Mouse (Mus musculus) gastrocnemius, postnatal 4 days (tissue): Measurements from ENCODE around the gene 4430402I18Rik. TPM values are rescaled to one million over a fixed set of nuclear protein-coding genes. Genes with fewer than 3 reads are reported as not detected.

Experiments
- DNase-seq, 2 experiments: peaks; one replicate each; pipeline ENCODE4 v3.0.0; 2021 to 2022; ENCODE audit warnings: low spot score in 2 of 2, mixed read lengths in 2 of 2
- total RNA-seq, 2 experiments: library from RNA; stranded (reverse); gene quantifications; 2 replicates each; pipeline ENCODE4 v1.2.3; 2021

Gene 4430402I18Rik
- total RNA-seq, 2 experiments from 2014 or later = 4.4 to 8.6 TPM

GRCm38 (mm10) chr19:28902806-28903205, 64.8 kb downstream of the 4430402I18Rik start:
- DNase-seq = no peak

- DNase-seq = no peak
Observed at GRCm38 (mm10) chr19:28902111-28902510, 65.5 kb downstream of the 4430402I18Rik start.

DNA sequence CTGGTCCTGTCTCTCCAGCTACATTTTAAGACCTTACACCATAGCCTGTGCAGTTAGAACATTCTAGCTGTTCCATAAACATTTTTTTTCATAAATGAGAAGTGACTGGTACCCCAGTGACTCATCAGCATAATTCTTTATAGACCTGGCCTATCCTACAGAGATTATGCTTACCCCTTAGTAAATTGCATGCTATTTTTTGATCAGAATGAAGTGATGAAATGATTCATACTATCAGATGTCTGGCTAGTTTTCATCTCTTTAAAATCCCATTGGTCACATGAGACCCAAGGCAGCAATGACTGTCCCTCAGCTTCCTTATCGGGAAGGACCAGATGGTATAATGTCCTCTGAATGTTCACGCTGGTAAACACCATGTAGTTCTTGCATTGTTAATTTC, 66.8 kb downstream of the 4430402I18Rik start:
- DNase-seq = no peak

- no peak for DNase-seq
Observed at GRCm38 (mm10) chr19:28897497-28897896, 70.1 kb downstream of the 4430402I18Rik start.

DNA sequence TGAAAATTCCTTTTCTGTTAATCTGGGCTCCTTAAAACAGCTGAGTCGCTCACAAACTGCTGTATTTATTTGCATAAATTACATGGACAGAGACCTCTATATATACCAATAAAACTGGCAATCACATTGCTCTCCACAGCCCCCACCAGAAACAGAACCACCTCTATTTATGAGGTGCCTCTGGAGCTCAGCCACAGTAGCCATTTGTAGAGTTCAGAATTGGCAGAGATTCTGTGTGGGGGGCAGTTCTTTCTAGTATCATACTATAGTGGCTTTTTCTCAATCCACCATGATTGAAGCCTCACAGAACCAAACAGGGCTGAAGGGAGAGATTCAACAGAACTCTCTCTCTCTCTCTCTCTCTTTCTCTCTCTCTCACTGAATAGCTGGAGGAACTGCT, 71.0 kb downstream of the 4430402I18Rik start:
- DNase-seq = no peak

- no peak for DNase-seq
Observed at GRCm38 (mm10) chr19:28891864-28892263, 75.7 kb downstream of the 4430402I18Rik start.

- no peak for DNase-seq
Observed at GRCm38 (mm10) chr19:28891238-28891637, 76.4 kb downstream of the 4430402I18Rik start.

DNA sequence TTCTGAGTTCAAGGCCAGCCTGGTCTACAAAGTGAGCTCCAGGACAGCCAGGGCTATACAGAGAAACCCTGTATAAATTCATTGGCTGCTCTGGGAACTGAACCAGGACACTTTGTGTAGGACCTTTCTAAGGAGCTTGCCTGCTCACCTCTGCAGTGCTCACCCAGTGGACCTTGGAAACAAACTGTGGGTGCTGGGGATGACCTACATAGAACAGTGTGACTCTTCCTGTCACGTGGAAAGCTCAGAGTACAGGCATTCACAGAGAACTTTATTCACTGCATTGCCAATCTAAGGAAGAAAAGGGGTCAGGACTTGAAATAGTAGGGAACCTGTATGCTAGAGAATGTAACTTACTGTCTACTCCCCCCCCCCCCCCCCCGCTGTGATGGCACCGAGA, 78.3 kb downstream of the 4430402I18Rik start:
- DNase-seq = no peak

DNA sequence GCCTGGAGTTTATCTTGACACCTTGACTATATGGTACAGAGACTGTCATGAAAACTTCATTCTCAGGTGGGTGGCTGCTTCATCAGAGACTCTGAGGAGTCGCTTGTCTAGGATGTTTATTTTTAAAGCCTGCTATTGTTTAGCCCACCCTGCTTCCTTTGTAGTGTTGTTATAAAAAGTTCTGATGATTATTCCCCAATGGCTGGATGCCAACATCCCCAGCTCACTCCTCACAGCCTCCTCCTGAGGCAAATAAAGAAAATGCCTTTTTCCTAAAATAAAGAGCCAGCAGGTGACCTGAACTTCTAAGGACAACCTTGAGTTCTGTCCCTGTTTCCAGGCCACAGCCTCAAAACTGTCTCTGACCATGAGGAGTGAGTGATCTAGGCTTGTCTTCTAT, 79.1 kb downstream of the 4430402I18Rik start:
- no peak for DNase-seq

DNA sequence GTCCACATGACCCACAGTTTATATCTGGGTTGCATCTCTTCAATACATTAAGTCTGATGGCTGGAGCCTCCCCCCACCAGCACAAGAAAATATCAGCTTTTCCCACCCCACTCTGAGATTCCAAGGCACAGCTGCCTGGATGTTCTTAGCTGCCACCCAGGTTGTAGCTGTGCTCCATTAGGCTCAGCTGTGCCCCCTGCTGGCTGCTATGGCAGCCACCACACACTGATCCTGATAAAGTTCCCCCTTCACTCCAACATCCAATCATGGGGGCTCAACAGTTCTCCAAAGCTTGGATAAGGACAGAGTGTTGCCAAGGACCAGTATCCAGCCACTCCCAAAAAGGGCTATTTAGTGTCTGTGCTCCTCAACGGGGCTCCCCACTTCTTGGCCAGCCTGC, 84.5 kb downstream of the 4430402I18Rik start:
- DNase-seq = peak in 1 of 2 experiments; percentile 19

- no peak for DNase-seq
Observed at GRCm38 (mm10) chr19:28879476-28879875, 88.1 kb downstream of the 4430402I18Rik start.

GRCm38 (mm10) chr19:28870351-28870750, 97.2 kb downstream of the 4430402I18Rik start:
- no peak for DNase-seq

DNA sequence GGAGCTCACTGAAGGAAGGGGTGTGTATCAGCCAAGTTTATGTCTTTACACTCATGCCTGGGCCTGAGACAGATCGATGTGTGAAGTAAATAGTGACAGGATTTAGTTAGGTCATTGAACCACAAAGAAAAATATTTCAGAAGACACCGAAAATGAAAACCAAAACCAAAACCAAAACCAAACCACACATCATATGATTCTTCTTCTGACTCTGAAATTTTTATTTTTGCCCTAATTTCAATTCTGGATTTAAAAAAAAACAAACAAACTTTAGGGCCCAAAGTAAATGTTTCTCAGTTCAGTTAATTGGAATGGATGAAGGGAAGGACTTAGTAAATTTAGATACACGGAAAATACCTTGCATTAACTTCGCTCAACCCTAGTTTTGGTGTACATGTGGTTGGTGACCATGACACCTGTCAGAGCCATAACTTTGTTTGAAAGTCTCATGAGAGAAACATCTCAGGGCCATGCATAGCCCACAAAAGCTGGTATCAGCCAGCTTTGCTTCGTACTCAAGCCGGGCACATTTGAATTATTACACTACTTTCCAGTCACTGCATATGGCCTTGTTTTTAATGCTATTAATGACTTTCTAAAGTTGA, 98.2 kb downstream of the 4430402I18Rik start:
- no peak for DNase-seq

DNA sequence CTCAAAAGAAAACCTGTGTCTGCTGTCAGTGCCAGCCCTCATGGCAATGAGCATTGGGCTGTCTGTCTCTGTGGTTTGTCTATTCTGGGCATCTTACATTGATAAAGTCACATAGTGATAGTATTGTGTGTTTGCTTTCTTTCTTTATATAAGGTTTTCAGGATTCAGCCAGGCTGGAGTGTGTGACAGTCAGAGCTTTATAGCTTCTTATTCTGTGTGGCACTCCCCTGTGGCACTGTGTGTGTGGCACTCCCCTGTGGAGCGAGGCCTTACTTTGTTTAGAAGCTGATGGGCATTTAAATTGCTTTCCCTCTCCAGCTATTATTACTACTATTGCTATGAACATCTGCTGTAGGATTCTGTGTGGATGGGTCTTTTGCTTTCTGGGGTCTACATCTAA, 102.1 kb downstream of the 4430402I18Rik start:
- DNase-seq = no peak

DNA sequence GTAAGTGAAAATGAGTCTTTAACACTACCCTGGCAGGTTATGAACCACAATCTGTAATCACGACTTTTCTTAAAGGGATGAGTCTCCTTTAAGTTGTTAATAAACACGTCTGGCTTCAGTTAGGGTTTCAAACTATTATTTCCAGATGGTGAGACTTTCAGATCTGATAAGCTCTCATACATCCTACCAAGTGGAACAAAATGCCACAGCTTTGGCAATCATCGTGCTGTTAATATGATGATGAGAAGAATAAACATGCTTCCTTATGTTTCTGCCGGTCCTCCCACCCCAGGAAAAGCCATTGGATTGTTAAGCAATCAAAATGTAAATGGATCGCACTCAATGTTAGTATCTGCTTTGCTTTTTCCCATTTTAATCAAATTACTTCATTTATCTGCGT, 102.6 kb downstream of the 4430402I18Rik start:
- no peak for DNase-seq

DNA sequence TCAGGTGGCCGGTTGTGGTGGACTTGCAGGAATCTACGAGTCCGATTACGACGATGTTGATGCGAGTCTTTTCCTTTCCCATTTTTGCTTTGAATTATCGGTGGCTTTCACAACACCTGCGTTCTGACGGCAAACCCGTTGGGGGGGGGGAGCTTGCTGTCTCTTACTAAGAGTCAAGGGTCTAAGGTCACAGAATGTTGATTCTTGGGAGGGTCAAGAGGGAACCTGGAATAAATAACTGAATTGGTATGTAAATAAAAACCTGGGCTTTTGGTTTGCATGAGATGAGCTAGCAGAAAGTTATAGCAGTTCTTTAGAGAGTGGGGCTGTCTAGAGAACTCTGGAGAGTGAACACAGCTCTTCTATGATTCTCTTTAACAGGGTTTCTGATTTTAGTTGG, 104.0 kb downstream of the 4430402I18Rik start:
- no peak for DNase-seq

- no peak for DNase-seq
Observed at GRCm38 (mm10) chr19:28860246-28860645, 107.4 kb downstream of the 4430402I18Rik start.

DNA sequence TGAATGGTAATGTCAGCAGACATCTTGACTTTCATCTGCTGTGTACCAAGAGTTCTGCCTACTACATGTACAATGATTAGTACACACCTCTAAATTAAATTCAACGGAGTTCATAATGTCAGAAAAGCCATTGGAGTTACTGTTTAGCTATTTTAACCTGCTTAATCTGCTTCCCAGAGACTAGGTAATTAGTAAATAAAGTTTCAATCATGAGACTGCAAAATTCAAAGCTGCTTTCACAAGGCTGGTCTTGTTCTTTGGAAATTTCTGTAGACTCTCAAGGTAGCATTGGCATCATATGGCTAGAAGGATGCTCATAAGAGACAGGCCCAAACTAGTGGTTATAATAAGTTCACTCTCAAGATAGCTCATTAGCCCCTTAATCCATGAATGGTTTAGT, 112.8 kb downstream of the 4430402I18Rik start:
- no peak for DNase-seq

GRCm38 (mm10) chr19:28852001-28852400, 115.6 kb downstream of the 4430402I18Rik start:
- DNase-seq = no peak

- DNase-seq = no peak
Observed at GRCm38 (mm10) chr19:28850510-28850909, 117.1 kb downstream of the 4430402I18Rik start.

DNA sequence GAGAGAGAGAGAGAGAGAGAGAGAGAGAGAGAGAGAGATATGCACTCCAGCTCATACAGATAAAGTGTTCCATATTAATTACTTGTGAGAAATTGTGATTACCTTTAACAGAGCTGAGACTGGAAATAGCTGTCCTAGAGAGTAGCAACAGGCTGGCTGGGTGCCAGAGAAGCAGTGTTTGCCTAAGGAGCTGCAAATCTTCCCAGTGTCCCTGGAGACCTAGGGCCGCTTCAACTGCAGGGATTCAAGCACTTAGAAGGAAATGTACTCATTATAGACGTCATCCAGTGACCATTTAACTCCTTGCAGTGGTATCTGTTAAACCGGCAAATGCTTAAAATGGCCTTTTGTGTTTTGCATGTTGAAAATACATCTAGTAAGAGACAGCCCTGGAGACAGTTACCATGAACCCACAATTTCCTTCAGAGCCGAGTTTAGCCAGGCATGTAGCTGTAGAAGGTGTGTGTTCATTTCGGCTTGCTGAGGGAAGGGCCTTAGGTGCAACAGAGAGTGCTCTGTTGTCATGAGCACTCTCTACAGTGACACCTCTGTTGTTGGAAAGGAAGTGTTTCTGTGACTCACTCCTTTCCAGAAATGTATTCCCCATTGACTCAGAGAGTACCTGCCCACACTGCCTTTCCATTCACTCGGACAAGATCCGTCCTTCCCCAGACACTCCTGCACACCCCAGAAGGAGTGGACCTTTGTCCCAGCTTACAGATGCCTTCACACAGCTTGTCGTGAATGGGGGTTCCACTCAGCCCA, 122.5 kb downstream of the 4430402I18Rik start:
- peak in 1 of 2 experiments; percentile 29 for DNase-seq
